Mouse (Mus musculus): ENCODE measurements at regions not wholly inside any gene's neighbourhood (a gene's known extent, or its start where the extent isn't known, plus 50 kb on each side); places are given as distances from the start of the nearest gene placed in this dataset.

DNA sequence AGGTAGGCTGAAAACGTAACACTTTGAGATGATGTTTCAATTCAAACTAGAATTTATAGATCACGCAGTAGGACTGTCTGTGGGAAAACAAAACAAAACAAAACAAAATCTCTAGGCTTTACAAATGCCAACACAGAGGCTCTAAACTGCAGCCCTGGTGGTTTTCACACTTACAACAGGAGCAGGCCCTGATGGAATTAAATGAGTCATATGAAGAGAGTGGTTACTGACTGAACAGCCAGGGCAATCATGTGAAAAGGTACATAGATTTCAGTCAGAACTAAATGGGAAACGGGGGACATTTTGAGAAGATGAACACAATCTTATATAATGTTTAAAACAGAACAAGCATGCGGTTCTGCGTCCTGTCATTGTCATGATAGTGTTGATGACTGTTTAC is 476.6 kb upstream of the Adgrl2 start:
- TF ChIP-seq ETS1 (conservative IDR thresholded peaks at IDR 0.05; ENCODE audit: low read depth, low read length): 0 out of 2 replicates have a peak, but pooled peaks have one; percentile 14
- no peak for TF ChIP-seq NELFE (IDR thresholded peaks at IDR 0.05; ENCODE audit: low read depth, low read length)
- TF ChIP-seq MEF2A (IDR thresholded peaks at IDR 0.05; ENCODE audit: borderline replicate concordance, low read depth, low read length): no peak
- TF ChIP-seq MAX (IDR thresholded peaks at IDR 0.05; ENCODE audit: low read length): no peak
- no peak for TF ChIP-seq TCF12 (IDR thresholded peaks at IDR 0.05; ENCODE audit: low read depth, low read length)
